Mouse (Mus musculus) E14TG2a.4 (cell line): ENCODE results near the gene Hjurp.

Source experiments
- H3K27me3 ChIP-seq: 2 replicates; pipeline ENCODE4 v1.6.1; 2014; ENCODE audit warnings: low read length, control low read depth; ENCODE audit not compliant: insufficient read depth
- H3K36me3 ChIP-seq: 2 replicates; pipeline ENCODE4 v1.6.1; 2014; ENCODE audit warnings: low read length, control low read depth; ENCODE audit not compliant: insufficient read depth
- H3K4me1 ChIP-seq: replicated peaks from 2 replicates; pipeline ENCODE4 v1.6.1; 2014; ENCODE audit warnings: low read depth, low read length, control low read depth
- H3K4me3 ChIP-seq: replicated peaks from 2 replicates; pipeline ENCODE4 v1.5.1; 2014; ENCODE audit warnings: mild to moderate bottlenecking, low read length
- H3K9me3 ChIP-seq: 2 replicates; pipeline ENCODE4 v1.6.1; 2014; ENCODE audit warnings: low read length, control low read depth
- CTCF ChIP-seq: conservative IDR thresholded peaks from 2 replicates; pipeline ENCODE4 v1.5.1; 2014; ENCODE audit warnings: low read length
- NANOG ChIP-seq: IDR thresholded peaks from 2 replicates; pipeline ENCODE4 v1.6.1; 2014; ENCODE audit warnings: borderline replicate concordance, low read length, mixed read lengths
- POU5F1 ChIP-seq: IDR thresholded peaks from 2 replicates; pipeline ENCODE4 v1.6.1; 2014; ENCODE audit warnings: low read length, borderline replicate concordance

The Hjurp gene

DNA sequence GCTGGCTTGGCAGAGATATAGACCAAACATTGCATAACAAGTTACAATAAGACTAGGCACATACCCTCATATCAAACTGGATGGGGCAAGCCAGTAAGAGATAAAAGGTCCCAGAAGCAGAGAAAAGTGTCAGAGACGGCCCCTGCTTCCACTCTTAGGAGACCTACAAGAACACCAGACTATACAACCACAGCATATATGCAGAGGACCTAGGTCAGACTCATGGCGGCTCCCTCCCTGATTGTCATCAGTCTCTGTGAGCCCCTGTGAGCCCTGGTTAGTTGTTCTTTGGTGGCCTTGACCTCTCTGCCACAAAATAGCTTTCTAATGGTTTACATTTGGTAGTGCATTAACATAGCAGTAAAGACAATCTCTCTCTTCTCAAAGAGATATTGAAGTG, 31.6 kb upstream of the Hjurp start:
- TF ChIP-seq POU5F1 (no peak), NANOG (no peak), CTCF (no peak)
- Histone ChIP-seq H3K27me3 (no peaks in the 10 kb centered on the region), H3K4me3 (no peak overlapping the region), H3K4me1 (no peaks in the 10 kb centered on the region), H3K36me3 (no peaks in the 10 kb centered on the region), H3K9me3 (no peaks in the 10 kb centered on the region)

DNA sequence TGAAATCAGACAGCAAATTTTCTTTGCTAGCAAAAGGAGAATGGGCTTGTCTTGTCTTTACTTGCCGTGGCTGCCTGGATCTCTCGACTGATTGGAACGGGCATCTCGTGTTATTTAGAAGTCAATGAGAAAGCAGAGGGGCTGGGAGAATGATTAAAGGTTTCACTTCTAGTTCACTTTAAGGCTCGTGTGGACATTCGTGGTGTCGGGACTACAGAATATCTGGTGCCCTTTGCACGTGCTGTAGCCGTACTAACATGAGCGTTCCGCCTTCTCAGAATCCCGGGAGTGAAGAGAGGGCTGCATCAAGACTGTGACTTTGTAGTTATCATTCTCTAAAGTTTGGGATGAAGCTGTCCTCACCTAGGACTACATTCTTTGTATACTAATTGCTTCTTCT, 29.7 kb upstream of the Hjurp start:
- no peaks in the 10 kb centered on the region for H3K4me1 ChIP-seq
- H3K27me3 ChIP-seq: no peaks in the 10 kb centered on the region
- TF ChIP-seq NANOG (no peak), CTCF (no peak), POU5F1 (no peak)
- H3K9me3 ChIP-seq: no peaks in the 10 kb centered on the region
- no peaks in the 10 kb centered on the region for H3K36me3 ChIP-seq
- no peak overlapping the region for H3K4me3 ChIP-seq

DNA sequence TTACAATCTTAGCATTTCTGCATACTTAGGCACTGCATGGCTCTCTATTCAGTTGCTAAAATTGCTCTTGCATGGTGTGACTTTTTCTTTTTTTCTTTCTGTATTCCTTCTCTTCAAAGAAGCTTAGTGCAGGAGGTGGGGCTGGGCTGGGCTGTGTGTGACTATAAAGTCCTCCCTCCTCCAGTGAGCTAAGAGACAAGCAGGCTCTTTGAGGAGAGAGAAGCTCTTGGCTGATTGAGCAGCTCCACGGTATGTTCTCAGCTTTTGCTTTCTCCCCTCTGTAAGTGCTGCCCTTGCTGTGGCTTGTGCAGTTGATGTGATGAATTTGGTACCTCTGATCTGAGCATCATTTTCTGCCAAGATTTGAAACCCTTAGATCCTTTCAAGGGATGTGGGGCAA, 29.1 kb upstream of the Hjurp start:
- Histone ChIP-seq H3K4me3 (no peak overlapping the region), H3K9me3 (no peaks in the 10 kb centered on the region), H3K36me3 (no peaks in the 10 kb centered on the region), H3K4me1 (no peaks in the 10 kb centered on the region), H3K27me3 (no peaks in the 10 kb centered on the region)
- no peak for TF ChIP-seq NANOG
- TF ChIP-seq POU5F1: no peak
- no peak for TF ChIP-seq CTCF

DNA sequence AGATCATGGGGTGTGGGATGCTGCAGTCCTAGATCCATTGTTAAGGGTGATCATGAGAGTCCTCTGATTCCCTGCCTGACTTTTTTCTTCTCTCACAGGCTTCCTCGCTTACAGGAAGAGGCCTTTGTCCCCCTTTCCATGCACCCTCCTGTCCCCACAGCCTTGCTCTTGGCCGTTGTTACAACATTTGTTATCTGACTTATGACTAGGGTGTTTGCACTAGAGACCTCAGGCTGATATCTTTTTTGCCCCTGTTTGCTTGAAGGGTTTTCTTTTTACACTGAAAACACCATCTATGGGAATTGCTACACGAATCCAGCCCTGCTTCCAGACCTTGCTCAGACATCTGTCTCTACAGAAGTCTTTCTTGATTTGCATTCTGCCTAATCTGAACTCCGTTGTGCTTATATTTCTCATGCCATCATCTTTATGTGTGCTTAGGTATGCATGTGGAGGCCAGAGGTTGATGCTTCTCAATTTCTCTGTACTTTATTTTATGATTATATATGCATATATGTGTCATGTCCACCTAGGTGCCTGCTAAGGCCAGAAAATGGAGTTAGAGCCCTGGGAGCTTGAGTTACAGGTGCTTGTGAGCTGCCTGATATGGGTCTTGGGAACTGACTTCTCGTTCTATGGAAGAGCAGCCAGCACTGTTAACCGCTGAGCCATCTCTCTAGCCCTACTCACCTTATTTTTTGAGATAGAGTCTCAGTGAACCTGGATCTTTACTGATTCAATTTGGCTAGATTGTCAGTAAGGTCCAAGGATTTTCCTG, 27.8 kb upstream of the Hjurp start:
- TF ChIP-seq POU5F1 (no peak), CTCF (no peak), NANOG (no peak)

DNA sequence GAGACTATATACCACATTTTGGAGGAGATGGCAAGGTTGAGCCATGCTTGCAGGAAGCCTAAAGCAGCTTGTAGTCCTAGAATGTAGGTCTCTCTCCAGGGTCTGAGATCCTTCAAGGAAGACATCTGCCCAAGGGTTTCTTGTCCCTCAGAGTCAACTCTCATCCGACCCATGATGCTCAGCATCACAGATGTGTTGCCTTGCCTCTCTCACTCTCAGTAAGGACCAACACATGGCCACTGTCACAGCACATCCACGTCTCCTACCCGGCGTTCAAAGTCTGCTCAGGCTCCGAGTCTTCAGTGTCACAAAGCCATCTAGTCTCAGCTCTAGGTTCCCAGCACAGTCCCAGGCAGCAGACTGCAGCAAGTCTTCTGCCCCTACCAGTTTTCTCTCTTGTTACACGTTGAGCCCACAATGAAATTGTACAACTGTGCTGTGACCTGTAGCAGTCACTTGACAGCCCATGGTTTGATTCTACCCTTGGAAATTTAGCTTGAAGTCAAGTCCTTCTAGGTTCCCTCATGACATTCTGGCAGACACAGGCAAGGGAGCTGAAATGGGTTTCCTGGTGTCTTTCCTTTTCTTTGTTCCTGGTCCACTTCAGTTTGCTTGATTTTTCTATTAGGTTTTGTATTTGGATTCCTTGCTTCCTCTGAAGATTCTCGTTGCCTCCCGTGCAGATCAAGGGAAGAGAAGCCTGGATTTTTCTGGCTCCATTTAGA, 27.0 kb upstream of the Hjurp start:
- no peak for TF ChIP-seq POU5F1
- no peak for TF ChIP-seq CTCF
- no peak for TF ChIP-seq NANOG
- Histone ChIP-seq H3K4me1 (no peaks in the 10 kb centered on the region), H3K4me3 (no peak overlapping the region), H3K36me3 (no peaks in the 10 kb centered on the region), H3K27me3 (peaks cover 11% of the 10 kb centered on the region), H3K9me3 (no peaks in the 10 kb centered on the region)

More for the DNA sequence above, 27.8 kb upstream of the Hjurp start:
- Histone ChIP-seq H3K4me1 (no peaks in the 10 kb centered on the region), H3K36me3 (no peaks in the 10 kb centered on the region), H3K27me3 (peaks cover 9% of the 10 kb centered on the region), H3K4me3 (no peak overlapping the region), H3K9me3 (no peaks in the 10 kb centered on the region)

DNA sequence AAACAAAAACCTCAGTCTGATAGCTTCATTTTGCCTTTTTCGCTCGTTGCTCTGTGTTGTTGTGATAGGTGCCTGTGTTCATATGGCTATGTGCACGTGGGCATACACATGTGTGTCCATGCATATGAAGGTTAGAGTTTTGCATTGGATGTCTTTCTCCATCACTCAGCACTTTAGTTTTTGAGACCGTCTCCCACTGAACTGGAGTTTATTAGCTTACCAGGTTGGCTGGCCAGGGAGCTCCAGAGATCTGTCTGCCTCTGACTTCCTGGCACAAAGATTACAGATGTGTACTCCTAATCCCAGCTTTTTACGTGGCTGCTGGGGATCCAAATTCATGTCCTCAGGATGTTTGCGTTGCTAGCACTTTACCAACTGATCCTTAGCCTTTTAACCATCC, 26.3 kb upstream of the Hjurp start:
- no peaks in the 10 kb centered on the region for H3K9me3 ChIP-seq
- H3K27me3 ChIP-seq: peaks cover 11% of the 10 kb centered on the region
- H3K36me3 ChIP-seq: no peaks in the 10 kb centered on the region
- no peak for TF ChIP-seq CTCF
- TF ChIP-seq POU5F1: no peak
- TF ChIP-seq NANOG: no peak
- no peak overlapping the region for H3K4me3 ChIP-seq
- H3K4me1 ChIP-seq: no peaks in the 10 kb centered on the region

DNA sequence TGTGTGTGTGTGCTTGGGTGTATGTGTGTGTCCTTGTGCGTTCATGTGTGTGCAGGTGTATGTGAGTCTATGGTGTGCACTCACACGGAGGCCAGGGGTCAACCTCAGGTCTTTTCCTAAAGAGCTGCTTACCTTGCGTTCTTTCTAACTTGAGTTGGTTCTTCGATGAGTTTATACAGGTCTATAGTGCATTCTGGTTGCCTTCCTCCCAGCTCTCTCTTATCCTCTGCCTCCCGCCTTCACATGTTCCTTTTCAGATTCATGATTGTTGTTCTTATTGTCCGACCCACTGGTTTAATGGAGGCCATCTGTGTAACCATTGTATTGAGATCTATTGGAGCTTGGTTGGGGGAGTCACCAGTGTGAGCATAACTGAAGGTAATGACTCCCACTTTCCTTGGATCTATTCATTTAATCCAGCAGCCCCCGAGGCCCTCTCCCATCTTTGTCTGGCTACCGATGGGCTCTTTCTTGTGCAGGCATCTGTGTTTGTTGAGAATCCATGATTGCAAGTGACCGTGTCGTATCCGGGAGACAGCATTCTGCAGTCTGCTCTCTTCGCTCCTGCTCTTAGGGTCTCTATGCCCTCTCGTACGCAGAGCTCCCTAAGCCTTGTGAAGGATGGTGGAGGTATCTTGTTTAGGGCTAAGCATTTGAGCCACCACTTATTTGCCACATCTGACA, 24.8 kb upstream of the Hjurp start:
- no peaks in the 10 kb centered on the region for H3K4me1 ChIP-seq
- no peaks in the 10 kb centered on the region for H3K36me3 ChIP-seq
- no peaks in the 10 kb centered on the region for H3K9me3 ChIP-seq
- H3K4me3 ChIP-seq: no peak overlapping the region
- TF ChIP-seq CTCF: no peak
- no peak for TF ChIP-seq NANOG
- no peak for TF ChIP-seq POU5F1
- peaks cover 11% of the 10 kb centered on the region for H3K27me3 ChIP-seq

DNA sequence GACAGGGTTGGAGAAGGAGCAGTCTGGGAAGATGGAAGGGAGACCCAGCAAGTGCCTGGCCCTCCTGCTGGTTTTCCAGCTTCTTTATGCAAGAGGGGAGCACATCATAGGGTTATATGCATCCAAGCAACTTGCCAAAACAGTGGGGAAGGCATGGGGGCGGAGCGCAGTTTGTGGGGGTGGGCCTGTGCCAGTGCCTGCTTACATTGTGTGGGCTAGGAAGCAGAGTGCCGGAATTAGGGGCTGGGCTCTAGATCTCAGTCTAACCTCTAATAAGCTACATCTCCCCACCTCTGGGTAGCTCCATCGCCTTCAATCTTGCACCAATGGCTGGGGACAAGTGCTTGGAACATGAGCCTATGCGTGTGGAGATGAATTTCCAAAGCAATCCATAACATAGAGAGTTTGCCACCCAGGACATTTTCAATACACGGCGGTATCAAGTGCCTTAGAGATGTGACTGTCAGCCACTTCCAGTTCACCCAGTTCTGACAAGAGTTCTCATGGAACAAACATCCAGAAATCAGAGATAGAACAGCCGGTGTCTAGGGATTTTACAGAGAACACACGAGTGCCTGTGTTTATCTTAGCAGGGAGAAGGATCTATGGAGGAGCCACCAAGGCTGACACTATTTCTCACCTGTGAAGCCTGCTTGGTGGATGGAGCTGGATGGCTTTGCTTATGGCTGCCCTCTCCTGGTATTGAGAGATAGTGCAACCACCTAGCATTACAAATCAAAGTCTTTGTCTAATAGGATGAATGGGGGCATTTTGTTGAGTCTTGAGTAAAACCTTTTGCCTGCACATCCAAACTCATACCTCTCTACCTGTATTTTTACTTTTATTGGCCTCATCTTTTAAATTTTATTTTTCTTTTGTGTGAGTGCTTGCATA, 23.9 kb upstream of the Hjurp start:
- Histone ChIP-seq H3K27me3 (peaks cover 11% of the 10 kb centered on the region), H3K4me1 (no peaks in the 10 kb centered on the region), H3K36me3 (no peaks in the 10 kb centered on the region), H3K4me3 (no peak overlapping the region), H3K9me3 (no peaks in the 10 kb centered on the region)
- TF ChIP-seq CTCF (peak; percentile 81), NANOG (no peak), POU5F1 (no peak)
